In the genomic region with DNA sequence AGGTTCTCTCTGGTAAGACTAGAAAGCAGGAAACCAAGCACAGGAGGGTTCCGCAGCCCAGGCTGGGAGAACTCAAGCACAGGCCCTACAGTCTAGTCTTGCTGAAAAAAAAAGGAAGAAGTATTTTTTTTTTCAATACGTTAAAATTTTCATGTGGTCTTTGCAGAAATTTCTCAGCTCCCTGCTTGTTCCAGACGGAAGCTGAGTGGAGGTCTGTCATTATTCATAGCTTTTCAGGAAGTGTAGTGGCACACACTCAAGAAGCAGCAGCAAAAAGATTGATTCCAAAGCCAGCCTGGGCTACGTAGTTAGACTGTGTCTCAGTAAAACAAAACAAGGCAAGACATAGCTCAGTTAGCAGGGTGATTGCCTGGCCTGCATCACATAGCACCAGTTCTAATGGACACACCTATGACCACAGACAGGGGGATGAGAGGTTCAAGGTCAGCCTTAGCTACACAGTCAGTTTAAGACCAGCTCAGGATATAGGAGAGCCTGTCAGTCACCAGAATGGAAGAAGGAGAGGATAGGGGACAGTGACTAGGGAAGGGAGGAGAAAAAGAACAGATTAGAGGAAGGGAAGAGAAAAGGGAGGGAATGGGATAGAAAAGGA, we compare ENCODE assay signal across 15 mouse cellular contexts.
"Had no signal": no experiment of that assay in that cellular context is flagged by ENCODE, and none has a peak within 500 bp of the region (broad histone marks: within the 10 kb centered on the region; RNA-seq: fewer than 3 reads in every experiment).

No protein-coding gene starts in this region.

- ATAC-seq: midbrain, embryonic 15.5 days had no signal

- H3K27me3 ChIP-seq: kidney, embryonic 15.5 days; limb, embryonic 12.5 days; megakaryocyte, embryonic 14.5 days; midbrain, embryonic 15.5 days; neural tube, embryonic 12.5 days had no signal

- H3K4me2 ChIP-seq: kidney, embryonic 15.5 days; limb, embryonic 12.5 days; lung, embryonic 14.5 days; midbrain, embryonic 11.5 days; midbrain, embryonic 15.5 days; neural tube, embryonic 12.5 days had no signal

- DNase-seq: kidney, adult 2 months; kidney, postnatal 14 days; lung, embryonic 14.5 days; lung, postnatal 10 days; lung, postnatal 4 days; thymus, postnatal 14 days had no signal

- H3K9ac ChIP-seq: kidney, embryonic 15.5 days; limb, embryonic 12.5 days; liver, embryonic 14.5 days; lung, embryonic 14.5 days; midbrain, embryonic 15.5 days; neural tube, embryonic 12.5 days had no signal

- H3K36me3 ChIP-seq: kidney, embryonic 15.5 days; limb, embryonic 12.5 days; midbrain, embryonic 15.5 days; neural tube, embryonic 12.5 days had no signal

- H3K4me1 ChIP-seq: megakaryocyte, embryonic 14.5 days had no signal

- H3K27ac ChIP-seq: kidney, embryonic 15.5 days; left cerebral cortex, adult 2 months; limb, embryonic 12.5 days; liver, embryonic 14.5 days; midbrain, embryonic 15.5 days; neural tube, embryonic 12.5 days; stomach, postnatal 0 days had no signal

- H3K4me3 ChIP-seq: kidney, embryonic 15.5 days; left cerebral cortex, adult 2 months; limb, embryonic 12.5 days; megakaryocyte, embryonic 14.5 days; midbrain, embryonic 15.5 days; neural tube, embryonic 12.5 days had no signal

- H3K9me3 ChIP-seq: kidney, embryonic 15.5 days; midbrain, embryonic 15.5 days had no signal
